Mouse (Mus musculus) CH12F3 (cell line): ENCODE results near the gene Mapk11.

Experiments
- in situ Hi-C: fragments of 300-500 bp; cut with MboI; formaldehyde crosslinking; loops from 2 replicates; pipeline ENCODE4 v1.14.3; 2020; ENCODE audit warnings: low sequenced_read_pairs

Mapk11 gene

DNA sequence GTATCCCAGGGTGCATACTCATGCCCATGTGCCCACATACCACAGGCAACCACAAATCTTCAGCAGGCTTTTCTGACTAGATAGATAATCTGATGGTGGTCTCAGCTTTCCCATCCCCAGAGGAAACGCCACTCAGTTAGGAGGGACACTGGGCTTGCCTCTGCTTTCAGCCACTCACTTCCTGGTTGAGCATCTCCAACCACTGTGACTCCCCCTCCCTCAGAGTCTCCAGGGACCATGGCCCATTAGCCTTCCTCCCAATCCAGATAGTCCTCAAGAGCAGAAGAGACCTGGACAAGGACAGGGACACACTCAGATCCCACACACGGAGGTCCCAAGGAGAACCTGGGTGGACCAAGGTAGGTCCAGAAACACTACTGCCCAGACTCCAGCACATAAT lies 6.3 kb downstream of the Mapk11 start:
- in situ Hi-C loops = no loop called here

DNA sequence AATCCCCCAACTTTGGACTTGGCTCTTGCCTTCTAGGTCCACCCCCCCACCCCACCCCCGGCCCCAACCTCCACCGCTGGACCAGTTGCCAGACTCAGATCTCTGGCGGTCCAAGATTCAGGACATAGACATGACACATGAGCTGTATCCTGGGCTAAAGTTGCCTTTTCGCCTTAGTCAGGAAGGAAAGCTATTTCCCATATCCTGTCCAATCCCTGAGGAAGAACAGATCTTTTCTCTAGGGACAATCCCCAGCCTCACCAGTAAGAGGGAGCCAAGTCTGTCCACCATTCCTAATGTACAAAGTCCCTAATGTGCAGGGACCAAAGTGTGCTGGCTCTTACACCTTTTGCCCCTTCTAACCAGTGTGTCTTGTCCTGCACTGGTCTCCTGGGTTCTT lies 7.5 kb downstream of the Mapk11 start:
- in situ Hi-C loops = no loop called here

DNA sequence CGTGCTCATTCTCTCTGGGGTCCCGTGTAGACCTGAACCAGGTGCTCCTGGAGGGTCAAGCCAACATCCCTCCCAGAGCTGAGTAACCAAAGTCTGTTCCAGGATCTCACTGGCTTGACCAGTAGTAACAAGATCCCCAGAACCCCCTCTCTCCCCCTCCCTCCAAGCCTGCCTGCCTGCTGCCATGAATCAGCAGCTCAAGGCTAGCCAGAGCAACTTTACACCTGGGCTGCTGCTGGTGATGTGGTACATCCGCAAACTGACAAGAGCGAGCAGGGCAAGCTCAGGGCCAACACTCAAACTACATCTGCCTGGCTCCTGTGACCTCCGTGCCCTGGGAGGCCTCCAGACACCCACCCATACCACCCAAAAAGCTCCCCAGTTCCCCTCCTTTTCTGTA lies 8.0 kb downstream of the Mapk11 start:
- in situ Hi-C loops = no loop called here

DNA sequence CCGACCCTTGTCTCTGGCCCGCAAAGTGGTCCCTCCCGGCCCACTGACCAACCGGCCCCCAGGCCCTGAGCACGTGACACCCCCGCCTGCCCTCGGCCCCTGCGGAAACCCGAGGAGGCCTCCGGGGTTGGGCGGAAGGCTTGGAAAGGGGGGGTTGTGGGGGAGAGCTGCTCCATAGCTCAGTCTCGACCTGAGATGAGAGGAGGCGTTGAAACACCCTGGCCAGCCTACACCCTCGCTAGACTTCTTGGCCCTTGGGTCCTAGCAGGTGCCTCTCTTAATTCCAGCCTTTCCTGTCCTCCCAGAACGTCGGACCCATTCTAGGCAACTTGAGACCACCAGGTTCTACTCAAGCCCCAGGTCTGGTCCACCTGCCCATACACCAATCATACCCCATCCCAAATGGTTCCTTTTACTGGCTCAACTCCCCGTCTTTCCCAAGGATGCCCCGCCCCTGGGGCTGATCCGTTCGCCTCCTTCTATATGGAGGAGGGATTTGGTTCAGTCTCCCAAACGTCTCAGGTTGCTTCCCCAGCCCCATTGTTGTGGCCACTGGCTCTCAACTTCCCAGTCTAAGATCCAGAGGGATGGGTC lies 8.7 kb downstream of the Mapk11 start, which contains the start of gene Mapk12:
Gene Mapk12 (minus strand): TSS at position 45 of the 594 bp plus-strand sequence.
- in situ Hi-C loops = no loop called here

DNA sequence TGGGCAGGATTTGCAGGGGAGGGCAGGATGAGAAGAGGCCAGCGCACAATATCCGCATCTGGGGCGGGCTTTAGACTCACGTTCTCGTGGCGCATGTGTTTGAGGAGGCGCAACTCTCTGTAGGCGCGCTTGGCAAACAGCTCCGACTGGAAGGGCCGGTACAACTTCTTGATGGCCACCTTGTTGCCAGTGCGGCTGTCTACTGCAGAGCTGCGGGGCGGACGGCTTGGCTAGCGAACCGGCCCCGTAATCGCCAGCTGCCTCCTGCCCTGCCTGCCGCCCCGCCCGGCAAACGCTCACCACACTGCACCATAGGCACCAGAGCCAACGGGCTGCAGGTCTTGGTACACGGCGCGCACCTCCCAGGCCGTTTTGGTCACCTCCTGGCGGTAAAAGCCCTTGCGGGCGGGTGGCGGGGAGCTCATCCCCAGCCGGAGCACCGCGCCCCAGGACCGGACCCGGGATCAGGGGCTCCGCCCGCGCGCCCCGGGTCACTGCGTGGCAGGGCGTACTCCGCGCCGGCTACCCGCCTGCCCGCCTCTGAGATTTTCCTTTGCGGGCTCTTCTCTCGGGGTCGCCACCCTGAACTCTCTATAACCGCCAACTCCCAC lies 9.3 kb downstream of the Mapk11 start:
- in situ Hi-C loops = no loop called here

DNA sequence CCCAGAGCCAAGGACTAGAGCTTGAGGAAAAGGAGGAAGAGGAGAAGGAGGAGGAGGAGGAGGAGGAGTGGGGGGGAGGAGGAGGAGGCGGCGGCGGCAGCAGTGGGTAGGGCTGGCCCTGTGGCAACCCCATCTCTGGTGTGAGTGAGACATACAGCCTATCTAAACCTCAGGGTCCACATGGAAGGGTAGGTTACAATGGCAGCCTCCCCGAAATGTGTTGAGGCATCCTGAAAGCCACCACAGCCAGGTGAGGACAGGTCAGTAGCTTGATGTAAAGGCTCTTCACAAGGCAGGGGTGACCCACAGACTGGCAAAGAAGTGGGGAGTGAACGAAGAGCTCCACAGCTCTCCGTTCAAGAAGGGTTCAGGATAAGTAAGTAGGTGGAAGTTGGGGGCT lies 10.9 kb downstream of the Mapk11 start:
- in situ Hi-C loops = no loop called here

DNA sequence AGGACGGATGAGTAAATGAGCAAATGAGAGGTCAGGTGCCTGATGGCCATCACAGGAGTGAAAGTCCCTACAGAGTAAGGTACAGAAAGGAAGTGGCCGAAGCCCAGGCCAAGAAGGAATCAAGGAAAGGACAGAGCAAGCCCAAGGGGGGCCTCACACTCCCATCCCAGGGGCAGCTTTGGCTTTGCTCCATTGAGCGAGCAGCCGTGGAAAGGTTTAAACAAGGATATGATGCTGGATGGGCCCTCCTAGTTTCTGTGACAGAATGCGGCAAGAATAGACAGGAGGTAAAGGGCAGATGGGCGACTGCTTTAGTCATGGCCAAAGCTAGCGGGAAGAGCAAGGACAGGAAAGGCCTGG lies 11.4 kb downstream of the Mapk11 start:
- in situ Hi-C loops = no loop called here

DNA sequence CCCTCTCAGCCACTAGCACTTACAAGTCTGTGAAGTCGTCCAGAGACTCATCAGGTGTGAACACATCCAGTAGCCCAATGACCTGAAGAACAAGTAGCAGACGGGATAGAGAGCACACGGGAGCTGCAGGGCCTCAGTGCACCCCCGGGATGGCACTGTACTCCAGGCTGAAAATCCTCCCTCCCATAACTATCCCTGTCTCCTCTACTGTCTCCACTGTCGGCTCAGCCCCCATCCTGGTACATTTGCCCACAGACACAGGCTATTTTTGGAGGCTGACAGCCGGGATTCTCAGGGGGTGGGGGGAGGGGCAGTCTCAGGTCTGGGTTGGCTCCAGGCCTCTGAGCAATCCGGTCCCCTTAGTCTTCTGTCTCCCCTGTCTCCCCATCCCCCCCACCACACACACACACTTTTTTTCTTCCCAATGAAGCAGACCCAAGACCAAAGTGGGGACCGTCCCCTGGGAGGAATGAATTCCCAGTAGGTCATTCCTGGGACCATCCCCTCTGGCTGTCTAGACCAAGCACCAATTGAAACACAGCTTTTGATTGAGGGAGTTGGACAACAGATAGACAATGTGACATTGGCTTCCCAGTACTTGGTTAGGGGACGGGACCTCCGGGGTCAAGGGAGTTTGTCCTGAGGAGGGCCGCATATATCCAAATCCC lies 11.9 kb downstream of the Mapk11 start:
- in situ Hi-C loops = no loop called here

DNA sequence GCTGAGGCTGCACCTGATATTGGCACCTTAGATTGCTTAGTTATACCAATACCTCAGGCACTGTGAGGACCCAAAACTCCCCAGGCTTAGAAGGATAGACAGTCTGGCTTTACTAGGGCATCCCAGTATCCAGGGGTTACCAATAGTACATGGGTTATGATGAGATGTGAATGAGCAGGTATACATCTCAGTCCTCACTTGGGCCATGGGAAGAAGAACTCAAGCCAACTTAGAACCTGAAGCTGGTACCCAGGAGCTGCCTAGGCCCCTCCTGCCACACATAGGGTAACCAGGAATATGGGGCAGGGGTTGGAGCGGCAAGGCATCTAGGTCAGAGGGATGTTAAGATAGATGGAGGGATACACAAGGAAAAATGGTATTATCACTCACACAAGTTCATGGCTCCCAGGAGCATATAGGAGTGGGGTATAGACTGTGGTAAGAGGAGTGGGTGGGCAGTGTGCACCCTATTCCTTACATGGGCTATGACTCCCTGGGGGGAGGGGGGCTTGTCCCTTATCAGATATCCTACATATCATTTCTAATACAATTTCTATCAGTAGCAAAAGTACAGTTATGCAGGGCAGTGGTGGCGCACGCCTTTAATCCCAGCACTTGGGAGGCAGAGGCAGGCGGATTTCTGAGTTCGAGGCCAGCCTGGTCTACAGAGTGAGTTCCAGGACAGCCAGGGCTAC lies 12.8 kb downstream of the Mapk11 start:
- in situ Hi-C loops = no loop called here

DNA sequence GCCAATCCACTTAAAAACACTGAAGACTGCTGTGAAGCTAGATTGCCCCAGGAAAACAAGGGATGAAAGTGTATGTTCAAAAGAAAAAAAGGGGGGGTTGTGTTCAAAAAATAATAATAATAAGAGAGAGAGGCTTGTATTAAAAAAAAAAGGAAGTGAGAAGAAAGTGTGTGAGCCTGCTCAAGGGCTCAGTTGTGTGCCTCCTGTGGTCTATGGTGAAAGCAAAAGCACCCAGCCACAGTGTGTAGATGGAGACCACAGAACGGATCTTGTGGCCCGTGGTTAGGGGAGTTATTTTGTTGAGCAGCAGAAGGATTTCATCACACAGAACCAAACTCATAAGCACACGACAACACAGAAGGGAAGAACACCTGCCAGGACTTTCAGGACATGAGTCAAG lies 18.1 kb downstream of the Mapk11 start:
- in situ Hi-C loops = no loop called here

DNA sequence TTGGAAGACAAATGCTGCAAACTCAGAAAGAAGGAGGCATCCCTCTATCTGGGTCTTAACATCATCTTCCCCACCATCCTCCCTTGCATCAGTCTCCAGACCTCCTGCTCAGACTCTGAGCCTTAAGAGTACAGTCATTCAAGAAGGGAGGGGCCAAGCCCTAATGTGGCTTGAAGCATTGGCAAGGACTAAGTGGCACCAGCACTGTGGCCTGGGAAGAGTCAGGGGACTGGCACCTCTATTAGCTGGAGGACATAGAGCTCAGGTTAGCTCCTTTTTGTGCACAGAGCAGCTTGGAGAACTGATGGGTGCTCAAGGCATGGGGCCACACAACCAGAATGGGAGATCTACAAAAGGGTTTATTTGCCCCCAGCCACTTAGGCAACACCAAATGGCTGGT lies 19.2 kb downstream of the Mapk11 start:
- in situ Hi-C loops = no loop called here

DNA sequence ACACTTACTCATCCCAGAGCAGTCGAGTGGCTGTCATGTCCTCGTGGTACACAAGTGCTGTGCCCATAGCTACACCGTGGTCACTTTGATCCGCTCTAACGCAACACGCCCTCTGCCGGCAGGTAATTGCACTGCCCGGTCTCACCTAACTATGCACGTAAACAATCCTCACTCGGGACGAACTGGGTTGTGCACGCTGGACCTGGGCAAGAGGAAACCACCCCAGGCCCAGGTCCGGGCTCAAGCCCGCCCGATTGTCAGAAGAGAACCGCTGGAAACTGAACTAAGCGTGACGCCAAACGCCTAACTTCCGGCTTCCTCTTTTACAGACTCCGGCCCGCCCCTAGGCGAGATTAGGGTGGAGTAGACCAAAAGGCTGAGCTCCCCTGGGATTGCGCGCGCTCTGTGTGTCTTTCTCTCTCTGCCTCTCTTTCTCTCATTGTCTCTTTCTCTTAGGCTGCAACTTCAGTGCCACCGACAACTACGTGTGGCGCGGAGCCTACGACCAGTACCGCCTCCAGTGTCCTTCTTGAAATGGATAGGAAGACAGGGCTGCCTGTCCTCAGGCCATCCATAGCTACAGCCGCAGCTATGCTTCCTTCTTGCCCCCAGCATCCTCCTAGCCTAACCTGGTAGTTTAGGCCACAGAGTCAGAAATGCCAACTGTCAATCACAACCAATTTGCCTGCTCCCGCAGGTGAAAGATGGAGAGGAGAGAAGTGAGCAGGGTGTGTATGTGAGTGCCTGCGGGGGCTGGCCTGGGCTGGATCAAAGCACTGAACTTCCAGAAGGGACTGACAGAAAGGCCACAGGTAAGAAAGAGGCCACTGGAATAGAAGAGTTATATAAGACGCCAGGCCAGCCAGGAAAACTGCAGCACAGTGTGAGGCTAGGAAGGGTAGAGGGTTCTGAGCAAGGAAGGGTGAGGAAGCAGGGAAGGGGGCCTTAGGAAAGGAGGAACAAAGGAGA lies 20.8 kb downstream of the Mapk11 start, which contains the start of gene Hdac10:
Gene Hdac10 (minus strand): TSS at position 319 of the 969 bp plus-strand sequence.
- in situ Hi-C loops = no loop called here

DNA sequence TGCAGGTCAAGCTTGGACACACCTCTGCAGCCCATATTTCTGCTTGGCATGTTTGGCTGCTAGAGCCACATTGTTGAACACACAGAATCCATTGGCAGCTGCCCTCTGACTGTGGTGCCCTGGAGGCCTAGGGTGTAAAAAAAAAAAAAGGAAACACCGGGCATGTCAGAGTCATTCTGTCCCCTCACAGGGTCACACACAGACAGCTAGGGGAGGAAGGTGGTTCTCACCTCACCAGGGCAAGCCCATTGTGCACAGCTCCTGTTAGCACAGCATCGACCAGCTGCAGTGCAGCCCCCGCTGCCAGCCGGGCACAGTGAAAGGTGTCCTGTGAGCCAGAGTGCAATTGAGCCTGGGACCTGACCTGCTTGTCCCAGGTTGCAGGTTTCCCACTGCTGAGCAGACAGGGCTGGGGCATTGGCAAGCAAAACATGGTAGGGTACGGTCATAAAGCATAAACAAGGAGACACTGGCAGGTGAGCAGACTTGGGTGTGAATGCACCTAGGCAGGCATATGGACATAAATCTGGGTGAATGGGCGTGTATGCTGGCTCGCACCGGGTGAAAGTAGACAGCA lies 22.0 kb downstream of the Mapk11 start:
- in situ Hi-C loops = no loop called here

DNA sequence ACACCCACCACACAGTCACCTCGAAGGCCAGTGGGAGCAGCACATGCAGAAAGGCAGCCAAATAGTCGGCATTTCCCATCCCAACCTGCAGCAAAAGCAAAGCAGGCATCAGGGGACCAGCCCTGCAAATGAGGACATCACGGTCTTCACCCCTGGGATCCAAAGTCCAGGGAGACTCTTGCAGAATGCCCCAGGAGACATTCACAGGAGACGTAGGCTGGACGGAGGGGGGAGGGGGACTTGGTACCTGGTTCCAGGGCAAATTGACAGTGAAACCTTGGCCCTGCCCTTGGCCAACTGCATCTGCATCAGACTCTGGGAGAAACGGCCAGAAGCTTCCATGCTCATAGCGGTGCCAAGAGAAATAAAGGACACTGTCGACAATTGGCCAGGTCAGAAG lies 22.8 kb downstream of the Mapk11 start:
- in situ Hi-C loops = no loop called here

DNA sequence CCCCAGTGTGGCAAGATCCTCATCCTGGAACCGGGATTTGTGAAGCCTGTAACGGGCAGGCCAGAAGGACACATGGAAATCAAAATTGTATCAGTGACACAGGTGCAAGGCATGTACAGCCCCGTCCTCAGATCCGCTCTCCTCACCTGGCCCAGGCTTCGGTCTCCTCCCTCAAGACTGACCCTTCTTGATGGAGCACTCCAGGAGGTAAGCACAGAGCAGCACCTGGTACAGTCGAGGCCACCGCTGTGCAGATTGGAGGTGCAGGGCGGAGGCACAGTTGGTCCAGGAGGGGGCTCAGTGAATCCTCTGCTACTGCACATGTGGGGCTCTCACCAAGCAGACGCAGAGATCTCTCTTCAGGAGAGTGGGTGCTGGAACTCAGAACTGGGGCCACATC lies 24.1 kb downstream of the Mapk11 start:
- in situ Hi-C loops = no loop called here

DNA sequence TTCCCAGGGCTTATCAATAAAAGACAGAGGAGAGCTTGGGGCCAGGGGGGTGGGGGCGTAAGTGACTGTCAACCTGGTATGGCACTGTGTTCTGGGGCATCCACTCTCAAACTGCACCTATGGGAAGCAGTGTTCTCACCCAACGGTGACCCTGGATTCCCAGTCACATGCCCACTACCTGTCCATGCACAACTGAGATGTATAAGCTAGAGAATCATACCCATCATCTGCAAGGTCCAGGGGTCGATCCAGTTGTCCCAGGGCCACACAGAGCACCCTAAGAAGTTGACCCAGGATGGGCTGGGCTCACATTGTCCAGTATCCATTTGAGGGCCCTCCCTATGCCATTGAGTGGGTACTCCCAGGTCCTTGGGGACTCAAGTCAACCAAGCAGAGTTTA lies 25.1 kb downstream of the Mapk11 start:
- in situ Hi-C loops = no loop called here

DNA sequence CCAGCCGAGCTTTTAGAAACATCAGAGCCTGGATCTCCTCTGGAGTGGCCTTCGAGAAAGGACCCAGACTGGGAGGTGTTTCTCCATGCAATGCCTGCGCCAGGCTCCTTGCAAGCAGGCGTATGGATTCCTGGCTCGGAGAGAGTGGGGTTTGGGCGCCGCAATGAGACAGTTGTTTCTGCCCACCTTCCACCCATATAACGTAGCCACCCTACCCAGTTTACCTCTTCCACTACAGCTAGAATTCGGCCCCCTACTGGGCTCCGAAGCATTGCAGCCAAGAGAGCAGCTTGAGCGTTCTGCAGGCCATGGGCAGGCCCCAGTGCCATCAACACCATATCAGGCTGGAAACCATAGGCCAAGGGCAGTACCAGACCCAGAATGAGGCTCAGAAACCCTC lies 25.8 kb downstream of the Mapk11 start:
- in situ Hi-C loops = no loop called here

DNA sequence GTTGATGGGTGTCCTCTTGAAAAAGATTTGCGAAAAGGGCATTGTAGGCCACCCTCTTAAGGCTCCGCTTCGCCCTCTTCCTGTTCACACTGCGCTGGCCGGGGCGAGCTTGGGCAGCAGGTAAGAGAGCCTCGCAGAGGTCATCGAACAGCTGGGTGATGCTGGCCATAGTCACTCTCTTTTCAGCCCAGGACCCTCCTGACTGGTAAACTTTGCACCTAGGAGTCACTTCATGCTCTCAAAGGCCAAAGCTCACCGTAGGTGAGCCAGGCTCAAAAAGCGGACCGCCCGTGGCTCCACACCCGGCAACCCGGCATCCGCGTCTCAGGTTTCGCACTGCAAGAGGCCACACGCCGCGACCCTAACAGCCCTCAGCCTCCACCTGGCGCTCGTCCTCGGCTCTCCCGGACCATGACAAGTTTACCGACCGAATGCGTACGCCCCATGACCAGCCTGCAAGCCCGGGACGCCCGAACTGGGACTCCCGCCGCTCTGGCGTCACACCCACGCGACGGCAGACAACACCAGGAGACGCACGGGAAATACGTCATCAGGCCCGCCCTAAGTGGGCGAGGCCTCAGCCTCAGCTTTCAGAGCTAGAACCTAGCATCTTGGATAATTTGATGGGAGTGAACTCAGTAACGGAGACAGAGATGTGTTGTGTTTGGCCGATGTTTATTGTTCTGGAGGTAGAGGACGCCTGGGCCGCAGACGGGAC lies 26.6 kb downstream of the Mapk11 start, which contains the start of gene Tubgcp6:
Gene Tubgcp6 (minus strand): TSS at position 464 of the 718 bp plus-strand sequence.
- in situ Hi-C loops = no loop called here

DNA sequence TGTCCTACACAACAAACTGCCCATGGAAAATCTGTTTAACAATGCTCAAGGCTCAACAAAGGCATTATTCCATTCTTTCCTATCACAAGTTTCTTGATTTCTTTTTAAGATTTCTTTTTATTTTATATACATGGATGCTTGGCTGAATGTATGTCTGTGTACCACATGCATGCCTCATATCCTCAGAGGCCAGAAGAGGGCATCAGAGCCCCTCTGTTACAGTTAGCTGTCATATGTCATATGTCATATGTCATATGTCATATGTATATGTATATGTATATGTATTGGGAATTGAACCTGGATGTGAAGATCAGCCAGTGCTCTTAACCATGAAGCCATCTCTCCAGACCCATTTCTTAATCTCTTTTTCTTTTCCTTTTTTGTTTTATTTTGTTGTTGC lies 31.4 kb downstream of the Mapk11 start:
- in situ Hi-C loops = no loop called here

DNA sequence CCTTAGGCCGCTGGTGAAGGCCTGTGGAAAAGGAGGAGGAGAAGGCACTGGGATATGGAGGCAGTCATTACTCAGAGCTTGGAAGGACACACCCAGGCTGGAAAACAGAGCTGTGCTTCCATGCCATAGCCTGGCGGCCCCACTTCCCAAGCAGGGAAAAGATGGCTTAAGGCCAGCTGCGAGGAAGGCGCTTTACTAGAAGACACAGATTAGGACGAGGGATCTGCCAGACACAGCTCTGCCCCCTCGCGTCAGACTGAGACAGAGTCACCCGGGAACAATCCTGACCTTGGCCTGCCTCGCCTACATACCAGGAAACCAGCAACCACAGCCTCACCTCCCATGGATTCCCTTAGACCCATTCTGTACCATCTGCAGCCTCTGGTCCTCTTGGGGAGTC lies 39.3 kb downstream of the Mapk11 start:
- in situ Hi-C loops = no loop called here
